In the genomic region with DNA sequence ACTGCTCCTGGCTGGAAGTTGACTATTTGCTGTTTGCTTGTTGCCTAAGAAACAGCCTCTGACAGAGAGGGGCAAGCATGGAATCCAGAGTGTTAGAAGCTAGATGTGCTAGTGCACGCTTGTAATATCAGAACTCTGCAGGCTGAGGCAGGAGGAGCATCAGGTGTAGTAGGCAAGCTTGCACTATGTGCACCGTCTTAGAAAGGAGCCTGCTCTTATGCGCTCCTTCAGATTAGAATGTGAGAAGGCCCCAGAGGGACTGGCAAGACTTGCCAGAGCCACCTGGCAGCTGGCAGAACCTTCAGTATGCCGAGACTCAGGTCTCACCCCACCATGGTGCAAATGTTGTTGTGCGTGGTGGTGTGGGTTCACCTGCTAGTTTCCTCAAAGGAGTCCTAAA, we compare ENCODE assay signal across 12 mouse cellular contexts. TPM values are rescaled to one million over a fixed set of nuclear protein-coding genes. Genes with fewer than 3 reads are reported as not detected.
DNase-seq lines count a peak whose midpoint lies in the region; ATAC-seq and TF ChIP-seq lines count a peak whose summit lies in the region.
"Had no signal": no experiment of that assay in that cellular context is flagged by ENCODE, and none has a peak within 500 bp of the region (broad histone marks: within the 10 kb centered on the region; RNA-seq: fewer than 3 reads in every experiment).

No protein-coding gene starts in this region.

- H3K27ac ChIP-seq in heart, postnatal 0 days (ENCODE audit: low read depth): no peak overlapping the region

- no peaks in the 10 kb centered on the region for H3K27me3 ChIP-seq in heart, postnatal 0 days (ENCODE audit: control insufficient read depth, insufficient read depth, low read length)
- H3K27me3 ChIP-seq in G1E (ENCODE audit: insufficient read depth, low read length): no peaks in the 10 kb centered on the region

- peak overlapping the region; percentile 81 for H3K4me3 ChIP-seq in heart, postnatal 0 days (ENCODE audit: low read depth, low read length)
- peak overlapping the region; percentile 18; the same call in 1 of the 2 replicates for H3K4me3 ChIP-seq in G1E (ENCODE audit: low read depth, low read length)

- no peak for DNase-seq in heart, postnatal 0 days (ENCODE audit: low spot score)
- no peak for DNase-seq in heart, postnatal 10 days
- DNase-seq in G1E (ENCODE audit: low spot score): no peak
- DNase-seq in naive thymus-derived CD4-positive, alpha-beta T cell, adult 2 months (ENCODE audit: low read depth): peak; percentile 25
- no peak for DNase-seq in left cerebral cortex, postnatal 14 days (ENCODE audit: low spot score in 2 of 2)
- DNase-seq in ovary, postnatal 14 days (ENCODE audit: low spot score): no peak
- no peak for DNase-seq in right cerebral cortex, postnatal 25 days
- DNase-seq: adrenal gland, postnatal 25 days had no signal

- TF ChIP-seq EP300 in heart, postnatal 0 days (IDR thresholded peaks at IDR 0.05; ENCODE audit: low read depth): no peak

- WGBS in heart, postnatal 0 days: 64% methylated on average over 5 of the region's 5 CpGs

- intact Hi-C loops in heart, postnatal 10 days (cut with DNase I): loop anchor here (5.0 kb wide), 2 partner anchors 145 to 395 kb away; no protein-coding TSS in a partner anchor
- intact Hi-C loops in left cerebral cortex, postnatal 14 days (cut with DNase I): loop anchor here (5.0 kb wide), 1 partner anchor 65 kb away; a partner anchor contains a TSS

- TF ChIP-seq CTCF in heart, postnatal 0 days (IDR thresholded peaks at IDR 0.05; ENCODE audit: low read depth): no peak
- TF ChIP-seq CTCF in G1E (IDR thresholded peaks at IDR 0.05; ENCODE audit: low read depth, low read length): no peak

- no peak for ATAC-seq in heart, postnatal 0 days (ENCODE audit: insufficient read depth, low read depth)
- ATAC-seq in G1E (ENCODE audit: extremely low read depth, insufficient number of reproducible peaks, low FRiP score, poor library complexity, severe bottlenecking): no peak
- ATAC-seq in erythroid progenitor cell, adult 5-6 weeks (replicated peaks; ENCODE audit: low FRiP score, poor library complexity, severe bottlenecking): peak; percentile 32

- peaks cover 40% of the 10 kb centered on the region for H3K36me3 ChIP-seq in heart, postnatal 0 days (replicated peaks; ENCODE audit: control insufficient read depth, insufficient read depth, low read length)
- H3K36me3 ChIP-seq in G1E (replicated peaks): peaks cover 62% of the 10 kb centered on the region

- H3K4me1 ChIP-seq in heart, postnatal 0 days (ENCODE audit: control insufficient read depth, insufficient read depth): peaks cover 47% of the 10 kb centered on the region
- peaks cover 74% of the 10 kb centered on the region for H3K4me1 ChIP-seq in G1E (ENCODE audit: insufficient read depth, low read depth, low read length)

- peak overlapping the region; percentile 83 for H3K4me2 ChIP-seq in heart, postnatal 0 days (ENCODE audit: low read depth, low read length)

- no peaks in the 10 kb centered on the region for H3K9me3 ChIP-seq in heart, postnatal 0 days (replicated peaks; ENCODE audit: control insufficient read depth, low read length)
- H3K9me3 ChIP-seq in G1E (replicated peaks): no peaks in the 10 kb centered on the region

- H3K9ac ChIP-seq in heart, postnatal 0 days (replicated peaks; ENCODE audit: low read depth, low read length): 0 out of 2 replicates have a peak overlapping the region, but pooled peaks have one; percentile 11

RNA-seq across cellular contexts. Expression of a gene that starts 8.1 kb away (rescaled TPM):
- 115 and 163 TPM in 2 replicates for total RNA-seq in heart, postnatal 0 days (2014; rRNA removed; ENCODE audit: low replicate concordance)
- 42.3 and 45.7 TPM in 2 replicates for polyA plus RNA-seq in heart, postnatal 0 days (2015; fragmentation: Nextera tagmentation; extraction: Ambion mirVana)
- 10 to 100 TPM; 84.4 to 86.9 TPM for total RNA-seq in heart, postnatal 10 days (2021)
- total RNA-seq in G1E (2014; fragmentation: Nextera tagmentation): 18.2 and 20.0 TPM in 2 replicates
- total RNA-seq in G1E (2017): 26.1 and 28.9 TPM in 2 replicates
- polyA plus RNA-seq in G1E (2012): 34.8 and 36.9 TPM in 2 replicates
- total RNA-seq in erythroid progenitor cell, adult 5-6 weeks (2015; ENCODE audit: low replicate concordance): 12.2 and 15.5 TPM in 2 replicates
- total RNA-seq in erythroid progenitor cell, adult 5-6 weeks (2017; ENCODE audit: low replicate concordance): 21.8 and 26.2 TPM in 2 replicates
- total RNA-seq in left cerebral cortex, postnatal 14 days (2021): 10 to 100 TPM; 57.8 to 72.4 TPM

RNA-seq across cellular contexts. Expression of a gene that starts 26.1 kb away (rescaled TPM):
- not detected in 2 replicates for total RNA-seq in heart, postnatal 0 days (2014; rRNA removed; ENCODE audit: low replicate concordance)
- 0.19 and 0.30 TPM in 2 replicates for polyA plus RNA-seq in heart, postnatal 0 days (2015; fragmentation: Nextera tagmentation; extraction: Ambion mirVana)
- under 1 TPM; 0.17 to 0.35 TPM for total RNA-seq in heart, postnatal 10 days (2021)
- not detected in 2 replicates for total RNA-seq in G1E (2014; fragmentation: Nextera tagmentation)
- 0.35 and 0.55 TPM in 2 replicates for total RNA-seq in G1E (2017)
- polyA plus RNA-seq in G1E (2012): not detected in 2 replicates
- not detected in 2 replicates for total RNA-seq in erythroid progenitor cell, adult 5-6 weeks (2015; ENCODE audit: low replicate concordance)
- not detected in 2 replicates for total RNA-seq in erythroid progenitor cell, adult 5-6 weeks (2017; ENCODE audit: low replicate concordance)
- total RNA-seq in left cerebral cortex, postnatal 14 days (2021): under 1 TPM in 1 of 2 experiments, not detected in 1; 0.13 TPM
- total RNA-seq: adrenal gland, postnatal 25 days had no signal

RNA-seq across cellular contexts. Expression of a gene that starts 33.0 kb away (rescaled TPM):
- total RNA-seq in heart, postnatal 0 days (2014; rRNA removed; ENCODE audit: low replicate concordance): not detected in 2 replicates
- polyA plus RNA-seq in heart, postnatal 0 days (2015; fragmentation: Nextera tagmentation; extraction: Ambion mirVana): not detected in 2 replicates
- total RNA-seq in heart, postnatal 10 days (2021): not detected
- total RNA-seq in G1E (2014; fragmentation: Nextera tagmentation) (0.44 TPM in 1 of 2 replicates, not detected in the other), G1E (2017) (0.11 and 0.12 TPM in 2 replicates)
- not detected in 2 replicates for polyA plus RNA-seq in G1E (2012)
- total RNA-seq in erythroid progenitor cell, adult 5-6 weeks (2015; ENCODE audit: low replicate concordance): not detected in 2 replicates
- total RNA-seq in erythroid progenitor cell, adult 5-6 weeks (2017; ENCODE audit: low replicate concordance): not detected in 2 replicates
- total RNA-seq in left cerebral cortex, postnatal 14 days (2021): under 1 TPM in 1 of 2 experiments, not detected in 1; 0.19 TPM
- total RNA-seq: adrenal gland, postnatal 25 days; layer of hippocampus, postnatal 14 days had no signal

RNA-seq across cellular contexts. Expression of a gene that starts 49.0 kb away (rescaled TPM):
- 7.4 and 22.9 TPM in 2 replicates for total RNA-seq in heart, postnatal 0 days (2014; rRNA removed; ENCODE audit: low replicate concordance)
- polyA plus RNA-seq in heart, postnatal 0 days (2015; fragmentation: Nextera tagmentation; extraction: Ambion mirVana): 19.0 and 20.4 TPM in 2 replicates
- 10 to 100 TPM; 30.0 to 39.8 TPM for total RNA-seq in heart, postnatal 10 days (2021)
- total RNA-seq in G1E (2014; fragmentation: Nextera tagmentation): 143 and 160 TPM in 2 replicates
- total RNA-seq in G1E (2017): 72.7 and 78.2 TPM in 2 replicates
- polyA plus RNA-seq in G1E (2012): 6.5 and 13.3 TPM in 2 replicates
- total RNA-seq in erythroid progenitor cell, adult 5-6 weeks (2015; ENCODE audit: low replicate concordance): 55.9 and 72.1 TPM in 2 replicates
- total RNA-seq in erythroid progenitor cell, adult 5-6 weeks (2017; ENCODE audit: low replicate concordance): 35.6 and 36.3 TPM in 2 replicates
- total RNA-seq in left cerebral cortex, postnatal 14 days (2021): 10 to 100 TPM; 36.9 to 39.5 TPM

RNA-seq across cellular contexts. Expression of a gene that starts 52.5 kb away (rescaled TPM):
- not detected in 2 replicates for total RNA-seq in heart, postnatal 0 days (2014; rRNA removed; ENCODE audit: low replicate concordance)
- not detected in 2 replicates for polyA plus RNA-seq in heart, postnatal 0 days (2015; fragmentation: Nextera tagmentation; extraction: Ambion mirVana)
- not detected for total RNA-seq in heart, postnatal 10 days (2021)
- total RNA-seq in G1E (2014; fragmentation: Nextera tagmentation) (not detected in 2 replicates), G1E (2017) (0.11 TPM in 1 of 2 replicates, not detected in the other)
- not detected in 2 replicates for polyA plus RNA-seq in G1E (2012)
- not detected in 2 replicates for total RNA-seq in erythroid progenitor cell, adult 5-6 weeks (2015; ENCODE audit: low replicate concordance)
- not detected in 2 replicates for total RNA-seq in erythroid progenitor cell, adult 5-6 weeks (2017; ENCODE audit: low replicate concordance)
- total RNA-seq in left cerebral cortex, postnatal 14 days (2021): not detected
- total RNA-seq: adrenal gland, postnatal 25 days; layer of hippocampus, postnatal 14 days had no signal
- polyA plus RNA-seq: cortical plate, adult 2 months; gonadal fat pad, adult 2 months had no signal
